Mouse (Mus musculus) spleen, adult 2 months (tissue): ENCODE measurements around the gene Rbfox1.

Source experiments
- CTCF ChIP-seq: fragments of 200-500 bp; IDR thresholded peaks from 2 replicates; pipeline ENCODE4 v1.5.1; 2011; ENCODE audit warnings: mild to moderate bottlenecking, inconsistent platforms; ENCODE audit not compliant: insufficient read depth, insufficient read length, insufficient replicate concordance; ENCODE audit errors: extremely low read depth
- POLR2A ChIP-seq: fragments of 200-500 bp; IDR thresholded peaks from 2 replicates; pipeline ENCODE4 v1.6.1; 2011; ENCODE audit warnings: low read depth, low read length, inconsistent platforms

- no peak for TF ChIP-seq CTCF
- TF ChIP-seq POLR2A: no peak
Measured at GRCm38 (mm10) chr16:7090205-7090604, 1205.0 kb downstream of the Rbfox1 start.
